Mouse (Mus musculus) thymus, postnatal 36 days (tissue): ENCODE results near the gene Stat2.
"Not testable (repeated sequence)": the region's sequence is repeated elsewhere in the genome, so short reads cannot be mapped to it uniquely, and the experiment has no call there.

Experiments
- DNase-seq, 2 experiments: peaks; one replicate each; pipeline ENCODE4 v3.0.0; 2022; ENCODE audit warnings: mixed read lengths in 2 of 2

Gene Stat2

DNA sequence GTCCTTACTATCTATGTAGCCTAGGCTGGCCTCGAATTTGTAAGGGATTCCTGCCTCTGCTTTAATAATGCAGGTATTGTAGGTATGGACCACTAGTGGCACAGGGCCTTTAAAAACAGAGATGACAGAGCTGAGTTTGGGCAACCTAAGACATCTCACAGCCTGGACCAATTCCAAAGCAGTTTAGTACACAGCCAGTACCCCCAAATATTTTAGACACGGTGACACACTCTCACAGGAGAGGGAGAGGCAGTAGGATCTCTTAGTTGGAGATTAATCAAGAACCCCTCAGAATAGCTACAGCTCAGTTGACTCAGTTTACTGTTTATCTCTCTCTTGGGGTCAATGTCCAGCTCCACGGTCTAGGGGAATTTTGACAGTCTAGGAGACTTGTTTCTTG lies 32.0 kb downstream of the Stat2 start:
- DNase-seq, result no peak

DNA sequence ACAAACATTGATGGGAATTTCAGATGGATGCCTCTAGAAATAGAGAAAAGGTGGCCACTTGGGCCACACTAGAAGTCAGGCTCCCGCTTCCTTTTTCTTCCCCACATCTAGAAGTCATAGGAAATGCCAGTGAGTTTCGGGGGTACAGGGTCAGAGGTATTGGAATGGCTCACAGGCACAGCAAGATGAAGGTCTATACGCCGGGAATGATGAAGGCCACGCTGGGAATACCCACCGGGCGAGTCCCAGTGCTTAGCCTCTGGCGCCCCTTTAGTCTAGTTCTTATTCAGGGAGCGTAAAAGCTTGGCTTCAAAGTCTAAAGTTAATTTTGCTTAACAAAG lies 32.4 kb downstream of the Stat2 start:
- no peak for DNase-seq

DNA sequence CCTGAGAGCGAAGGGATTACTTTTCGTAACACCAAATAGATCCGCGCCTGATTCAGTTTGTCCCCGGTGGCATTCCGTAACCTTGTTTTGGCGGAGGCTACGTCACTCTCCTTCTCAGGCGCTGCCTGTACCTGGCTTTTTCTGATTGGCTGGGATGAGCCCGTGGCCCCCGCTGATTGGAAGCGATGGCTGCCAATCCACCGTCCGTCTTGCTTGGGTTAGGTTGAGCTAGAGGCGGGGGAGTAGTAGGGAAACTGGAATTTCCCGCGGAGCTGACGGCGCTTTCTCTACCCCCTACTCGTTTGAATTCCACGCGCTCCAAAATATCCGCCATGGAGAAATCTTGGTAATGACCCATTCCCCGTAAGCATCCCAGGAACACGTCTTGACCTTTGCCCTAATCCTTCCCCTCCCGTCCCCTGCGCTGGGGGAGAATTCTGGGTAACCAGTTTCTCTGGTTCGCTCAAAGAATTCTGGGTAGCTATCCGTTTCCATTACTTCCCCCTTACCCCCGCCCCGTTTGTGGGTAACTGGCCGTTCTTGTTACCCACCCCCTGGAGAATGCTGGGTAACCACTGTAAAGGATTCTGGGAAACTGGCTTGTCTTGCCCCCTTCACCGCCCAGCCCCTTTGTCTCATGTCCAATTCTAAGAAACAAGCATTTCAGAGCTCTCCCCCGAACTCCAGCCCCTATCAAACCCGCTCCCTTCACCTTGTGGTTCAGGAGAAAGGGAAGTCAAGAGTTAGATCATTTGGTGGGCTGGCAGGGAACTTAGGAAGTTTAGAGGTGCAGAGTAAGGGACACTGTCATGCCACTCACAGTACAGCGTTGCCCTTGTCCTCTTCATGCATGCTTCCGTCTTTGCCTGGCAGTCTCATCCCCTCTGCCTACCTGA lies 33.0 kb downstream of the Stat2 start, which contains the start of gene Pan2:
Pan2 (plus strand) TSS at position 210 of the 896 bp plus-strand sequence.
- DNase-seq, result peak; percentile 100

DNA sequence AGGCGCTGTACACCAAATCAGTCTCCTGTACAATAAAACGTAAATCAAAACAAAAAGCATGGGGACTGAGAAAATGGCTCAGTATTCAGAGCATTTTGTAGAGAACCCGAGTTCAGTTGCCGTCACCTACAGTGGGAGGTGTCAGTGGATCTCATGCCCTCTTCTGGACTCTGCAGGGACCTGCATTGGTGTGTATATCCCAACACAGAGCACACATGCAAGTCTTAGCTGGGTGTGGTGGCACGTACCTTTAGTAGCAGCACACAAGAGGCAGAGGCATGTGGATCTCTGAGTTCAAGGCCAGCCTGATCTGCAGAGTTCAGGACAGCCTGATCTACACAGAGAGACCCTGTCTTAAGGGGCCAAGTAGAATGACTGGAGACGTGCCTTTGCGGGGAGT lies 39.3 kb downstream of the Stat2 start:
- DNase-seq, result no peak

DNA sequence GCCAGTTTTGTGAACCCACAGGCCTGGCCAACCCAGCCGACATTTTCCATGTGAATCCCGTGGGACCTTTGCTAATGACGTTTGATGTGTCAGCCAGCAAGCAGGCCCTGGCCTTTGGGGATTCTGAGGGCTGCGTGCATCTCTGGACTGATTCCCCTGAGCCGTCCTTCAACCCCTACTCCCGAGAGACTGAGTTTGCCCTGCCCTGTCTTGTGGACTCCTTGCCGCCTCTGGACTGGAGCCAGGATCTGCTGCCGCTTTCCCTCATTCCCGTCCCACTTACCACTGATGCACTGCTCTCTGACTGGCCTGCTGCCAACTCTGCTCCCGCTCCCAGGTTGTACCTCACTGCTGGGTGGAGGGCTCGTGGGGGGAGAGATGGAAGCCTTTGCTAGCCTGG lies 39.8 kb downstream of the Stat2 start:
- no peak for DNase-seq

DNA sequence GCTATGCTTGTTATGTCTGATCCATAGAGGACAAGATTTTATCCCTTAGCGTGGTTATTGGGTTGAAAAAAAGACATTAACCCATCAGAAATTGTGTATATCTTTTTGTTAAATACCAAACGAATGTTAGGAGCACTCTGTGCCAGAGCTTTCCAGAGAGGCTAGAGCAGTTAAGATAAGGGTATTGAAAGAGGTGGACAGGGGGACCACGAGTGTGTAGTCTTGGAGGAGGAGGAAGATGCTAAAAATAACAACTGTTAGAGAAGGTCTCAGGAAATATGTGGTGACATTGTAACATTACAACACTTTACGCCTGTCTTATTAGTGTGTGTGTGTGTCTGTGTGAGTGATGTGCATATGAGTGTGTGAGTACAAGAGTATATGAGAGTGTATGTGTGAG lies 40.5 kb downstream of the Stat2 start:
- DNase-seq, result no peak

DNA sequence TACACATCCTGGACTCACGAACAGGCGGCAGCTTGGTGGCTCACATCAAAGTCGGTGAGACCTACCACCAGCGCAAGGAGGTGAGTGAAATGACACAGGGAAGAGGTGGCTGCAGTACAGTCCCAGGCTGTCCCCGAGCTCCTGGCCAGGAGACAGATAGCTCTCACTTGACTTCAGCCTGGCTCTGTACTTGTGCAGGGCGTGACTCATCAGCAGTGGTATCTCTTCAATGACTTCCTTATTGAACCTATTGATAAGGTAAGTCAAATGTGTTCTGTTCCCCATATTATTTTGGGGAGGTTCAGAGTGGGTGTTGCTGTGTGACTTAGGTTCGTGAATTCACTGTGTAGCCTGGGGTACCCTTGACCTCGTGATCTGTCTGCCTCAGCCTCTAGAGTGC lies 45.2 kb downstream of the Stat2 start:
- DNase-seq, result no peak

DNA sequence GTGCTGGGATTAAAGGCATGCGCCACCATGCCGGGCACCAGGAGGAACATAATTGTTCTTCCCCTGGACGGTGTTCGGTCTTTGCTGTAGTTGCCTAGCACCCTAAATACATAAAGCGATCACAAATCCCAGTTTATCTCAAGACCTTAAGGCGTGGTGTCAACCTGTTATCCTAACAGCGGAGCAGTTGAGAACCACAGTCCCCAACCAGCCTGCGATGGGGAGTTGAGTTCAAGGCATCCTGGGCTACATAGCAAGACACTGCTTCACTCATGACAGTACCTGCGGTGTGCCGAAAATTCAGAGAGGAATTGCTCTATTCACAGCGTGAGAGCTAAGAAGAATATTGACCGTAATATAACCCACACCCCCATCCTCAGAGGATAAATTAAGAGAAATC lies 51.3 kb downstream of the Stat2 start:
- no peak for DNase-seq

DNA sequence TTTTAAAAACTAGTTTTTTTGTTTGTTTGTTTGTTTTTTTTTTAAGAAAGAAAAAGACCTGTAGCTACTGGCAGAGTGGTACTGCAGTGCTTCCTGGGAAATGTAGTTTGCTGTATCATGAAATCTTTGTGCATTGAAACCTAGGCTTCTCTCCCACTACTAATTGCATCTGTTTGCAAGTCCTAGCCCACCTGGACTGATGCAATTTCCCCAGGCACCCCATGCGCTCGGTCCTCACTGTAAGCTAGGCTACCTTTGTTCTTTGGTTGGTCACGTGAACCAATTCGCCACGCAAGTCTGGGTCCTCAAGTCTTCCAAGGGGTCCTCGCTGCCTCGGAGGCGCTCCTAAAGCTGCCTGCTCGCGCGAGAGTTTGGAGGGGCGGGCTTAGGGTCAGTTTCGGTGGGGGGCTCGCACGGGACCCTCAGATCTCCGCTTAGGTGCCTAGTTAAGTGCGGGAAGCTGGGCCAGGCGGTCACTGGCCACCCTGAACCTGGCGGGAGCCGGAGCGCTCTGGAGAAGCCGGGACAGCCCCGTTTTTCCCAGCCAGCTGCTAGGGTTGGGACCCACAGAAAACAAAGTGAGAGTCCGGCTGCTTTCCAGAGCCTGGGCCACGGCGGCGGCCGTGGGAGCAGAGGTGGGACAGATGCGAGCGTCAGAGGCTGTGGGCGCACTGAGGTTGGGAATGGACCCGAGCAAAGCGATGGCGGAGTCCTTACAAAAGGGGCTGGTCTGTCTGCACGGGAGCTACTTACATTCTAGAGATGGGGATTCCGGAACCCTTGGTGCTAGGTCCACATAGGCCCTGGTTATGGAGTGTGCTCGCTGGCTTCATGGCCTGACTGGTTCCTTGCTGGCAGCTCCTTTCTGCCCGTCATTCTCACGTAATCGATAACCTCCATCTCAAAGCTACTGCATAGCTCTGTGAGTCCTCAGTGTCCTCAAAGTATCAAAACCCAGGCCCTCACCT lies 52.1 kb downstream of the Stat2 start, which contains the start of gene Cnpy2:
Cnpy2 (plus strand) TSS at position 319 of the 968 bp plus-strand sequence.
- peak; percentile 78 to 84 for DNase-seq

DNA sequence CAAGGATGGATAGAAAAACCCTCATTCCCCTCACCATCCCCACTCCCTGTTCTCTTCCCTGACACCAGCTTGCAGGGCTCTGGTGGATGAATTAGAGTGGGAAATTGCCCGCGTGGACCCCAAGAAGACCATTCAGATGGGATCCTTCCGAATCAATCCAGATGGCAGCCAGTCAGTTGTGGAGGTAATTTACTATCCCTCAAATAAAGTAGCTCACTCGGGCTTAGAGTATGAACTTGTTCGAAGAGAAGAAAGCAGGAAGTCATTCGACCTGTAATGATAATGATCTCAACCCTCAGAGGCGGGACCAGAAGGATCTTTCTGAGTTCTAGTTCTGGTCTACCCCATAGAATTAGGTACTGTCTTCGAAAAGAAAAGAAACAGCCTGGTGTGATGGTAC lies 53.2 kb downstream of the Stat2 start:
- DNase-seq, result peak in 1 of 2 experiments; percentile 6

DNA sequence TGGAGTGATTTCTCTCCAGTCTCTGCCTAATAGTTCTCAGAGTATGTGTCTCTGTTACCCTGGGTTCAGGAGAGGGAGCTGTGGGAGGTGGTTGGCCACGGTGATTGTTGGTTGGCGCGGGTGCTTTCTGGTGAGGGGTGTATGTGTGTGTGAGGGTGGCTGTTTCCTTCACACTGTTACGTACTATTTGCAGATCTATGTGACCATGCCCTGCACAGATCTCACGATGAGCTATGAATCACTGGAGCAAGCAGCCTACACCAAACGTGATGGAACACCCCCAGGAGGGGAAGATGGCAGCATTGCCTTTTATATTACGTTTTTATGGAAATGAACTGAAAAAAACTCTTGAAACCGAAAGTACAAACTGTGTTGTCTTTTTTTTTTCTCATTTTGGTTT lies 56.5 kb downstream of the Stat2 start:
- no peak for DNase-seq

DNA sequence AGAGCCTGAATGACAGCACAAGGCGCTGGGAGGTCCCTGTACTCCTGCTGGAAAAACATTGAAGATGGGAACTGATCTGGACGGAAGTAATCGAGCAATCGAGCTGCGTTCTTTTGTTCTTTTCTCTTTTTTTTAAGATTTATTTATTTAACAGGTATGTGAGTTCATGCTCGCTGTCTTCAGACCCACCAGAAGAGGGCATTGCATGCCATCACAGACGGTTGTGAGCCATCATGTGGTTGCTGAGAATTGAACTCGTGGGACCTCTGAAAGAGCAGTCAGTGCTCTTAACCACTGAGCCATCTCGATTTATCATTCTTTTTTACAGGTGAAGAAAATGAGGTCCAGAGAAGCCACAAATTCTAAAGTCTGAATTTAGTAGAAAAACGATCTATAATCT lies 57.3 kb downstream of the Stat2 start:
- DNase-seq, result no peak

DNA sequence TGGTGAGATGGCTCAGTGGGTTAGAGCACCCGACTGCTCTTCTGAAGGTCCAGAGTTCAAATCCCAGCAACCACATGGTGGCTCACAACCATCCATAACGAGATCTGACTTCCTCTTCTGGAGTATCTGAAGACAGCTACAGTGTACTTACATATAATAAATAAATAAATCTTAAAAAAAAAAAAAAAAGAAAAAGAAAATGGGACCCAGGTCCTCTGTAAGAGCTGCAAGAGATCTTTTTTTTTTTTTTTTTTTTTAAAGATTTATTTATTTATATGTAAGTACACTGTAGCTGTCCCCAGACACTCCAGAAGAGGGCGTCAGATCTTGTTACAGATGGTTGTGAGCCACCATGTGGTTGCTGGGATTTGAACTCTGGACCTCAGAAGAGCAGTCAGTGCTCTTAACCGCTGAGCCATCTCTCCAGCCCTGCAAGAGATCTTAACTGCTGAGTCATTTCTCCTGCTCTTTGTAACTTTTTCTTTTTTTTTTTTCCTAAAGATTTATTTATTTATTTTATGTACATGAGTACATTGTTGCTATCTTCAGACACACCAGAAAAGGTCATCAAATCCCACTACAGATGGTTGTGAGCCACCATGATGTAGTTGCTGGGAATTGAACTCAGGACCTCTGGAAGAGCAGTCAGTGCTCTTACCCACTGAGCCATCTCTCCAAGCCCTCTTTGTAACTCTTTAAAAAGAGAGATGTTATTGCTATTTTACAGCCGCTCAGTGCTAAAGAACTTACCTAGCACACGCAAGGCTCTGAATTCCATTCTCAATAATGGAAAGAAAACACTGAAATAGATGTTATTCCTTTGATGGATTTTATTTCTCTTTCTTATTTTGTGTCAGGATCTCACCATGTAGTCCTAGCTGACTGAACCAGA lies 62.2 kb downstream of the Stat2 start:
- DNase-seq, result not testable (repeated sequence)

DNA sequence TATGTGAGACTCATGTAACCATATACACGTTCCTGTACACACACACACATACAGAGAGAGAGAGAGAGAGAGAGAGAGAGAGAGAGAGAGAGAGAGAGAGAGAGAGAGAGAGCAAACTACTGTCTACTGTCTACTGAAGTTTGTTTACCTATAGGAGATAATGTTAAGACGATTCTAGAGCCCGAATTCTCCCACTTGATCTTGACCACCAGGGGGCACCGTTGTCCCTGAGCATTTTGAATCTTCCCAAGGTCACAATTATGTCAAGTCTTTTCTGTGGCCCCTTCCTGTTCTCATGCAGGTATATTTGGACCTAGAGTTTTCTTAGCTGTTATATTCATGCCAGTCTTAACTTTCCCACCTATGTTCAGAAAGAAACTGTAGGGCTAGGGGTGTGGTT lies 65.2 kb downstream of the Stat2 start:
- peak; percentile 78 to 82 for DNase-seq

DNA sequence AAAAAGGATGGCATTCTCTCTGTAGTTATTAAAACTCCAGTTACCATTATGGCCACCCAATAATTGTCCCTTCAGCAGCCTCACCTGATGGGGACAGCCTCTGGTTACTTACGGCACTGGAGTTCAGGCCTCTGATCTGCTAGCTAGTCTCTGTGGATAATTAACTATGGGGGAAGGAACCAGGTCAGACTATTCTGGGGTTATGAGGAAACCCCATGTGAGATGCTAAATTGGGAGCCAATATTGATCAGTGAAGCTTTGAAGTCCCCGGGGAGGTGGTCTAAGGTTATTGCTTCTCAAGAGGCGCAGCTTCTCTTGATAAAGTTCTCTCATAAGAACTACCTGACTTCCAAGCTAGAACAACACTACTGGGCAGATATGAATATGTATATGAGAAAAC lies 65.8 kb downstream of the Stat2 start:
- DNase-seq, result no peak

DNA sequence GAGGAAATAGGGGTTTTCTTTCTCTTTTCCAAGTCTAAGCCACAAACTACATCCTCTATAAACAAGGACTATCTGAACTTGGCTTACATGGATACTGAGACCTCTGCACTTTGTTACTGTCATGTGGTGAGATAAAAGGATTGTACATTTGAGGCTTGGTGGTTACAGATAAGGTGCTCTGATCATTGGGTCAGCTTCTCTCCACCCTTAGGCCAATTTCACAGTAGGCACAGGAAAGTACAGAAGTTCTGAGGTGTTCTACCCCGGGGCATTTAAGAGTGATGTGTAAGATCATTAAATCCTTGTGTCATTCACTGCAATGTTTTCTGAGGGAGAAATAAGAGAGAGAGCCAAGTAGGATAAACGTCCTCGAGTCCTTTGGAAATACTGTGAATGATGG lies 66.2 kb downstream of the Stat2 start:
- DNase-seq, result no peak

DNA sequence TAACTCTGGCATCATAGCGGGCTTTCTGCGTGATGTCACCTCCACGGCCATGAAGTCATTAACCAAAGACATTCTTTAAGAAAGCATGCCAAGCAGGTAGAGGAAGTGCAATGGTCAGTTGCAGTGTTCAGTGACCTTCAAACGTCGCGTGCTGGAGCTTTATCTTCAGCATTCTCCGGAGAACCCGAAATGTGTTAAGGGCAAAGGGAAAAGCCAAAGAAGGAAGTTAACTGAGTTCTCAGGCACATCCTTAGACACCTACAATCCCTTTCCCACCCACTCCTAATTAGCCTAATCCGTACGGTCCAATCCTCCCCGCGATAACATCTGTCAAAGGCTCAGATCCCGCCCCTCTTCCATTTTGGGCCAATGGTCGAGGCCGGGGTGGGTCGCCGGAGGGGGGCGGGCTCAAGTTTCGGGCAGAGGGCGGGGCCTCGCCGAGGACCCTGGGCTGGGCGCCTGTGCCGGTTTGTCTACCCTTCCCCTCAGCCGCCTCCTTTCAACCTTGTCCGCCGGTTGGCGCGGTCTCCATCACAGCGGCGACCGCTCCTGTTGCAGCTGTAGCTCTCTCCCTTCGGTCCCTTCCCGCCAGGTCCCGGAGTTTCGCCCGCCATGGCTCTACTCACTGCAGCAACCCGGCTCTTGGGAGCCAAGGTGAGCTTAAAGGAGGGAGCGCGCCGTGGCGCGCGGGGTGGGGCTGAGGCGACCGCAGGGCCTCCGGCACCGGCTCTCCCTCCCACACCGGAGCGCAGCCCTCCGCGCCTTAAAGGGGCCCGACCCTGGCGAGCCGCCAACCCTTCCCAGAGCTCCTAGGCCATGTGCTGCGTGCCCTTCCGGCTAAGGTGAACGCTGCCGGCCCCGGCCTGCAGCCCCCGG lies 67.2 kb downstream of the Stat2 start, which contains the start of gene Cs:
Cs (plus strand) TSS at position 429 of the 876 bp plus-strand sequence.
- DNase-seq, result peak; percentile 97

DNA sequence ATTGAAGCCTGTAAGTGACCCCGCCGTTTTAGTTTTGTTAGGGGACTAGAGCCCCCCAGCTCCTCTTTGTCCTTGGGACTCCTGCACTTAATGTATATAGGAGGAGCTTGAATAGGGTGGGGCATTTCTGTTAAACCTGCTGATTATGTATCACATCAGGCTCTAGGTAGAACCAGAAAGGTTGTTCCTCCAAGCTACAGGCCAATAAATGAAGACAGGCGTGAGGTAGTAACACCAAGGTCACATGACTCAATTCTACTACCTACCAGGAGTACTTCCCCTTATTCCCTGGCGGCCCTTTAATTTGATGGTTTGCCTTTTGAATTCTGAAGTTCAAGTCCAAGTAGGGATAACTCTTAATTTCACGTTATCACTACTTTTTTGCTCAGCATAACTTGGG lies 68.1 kb downstream of the Stat2 start:
- DNase-seq, result no peak

DNA sequence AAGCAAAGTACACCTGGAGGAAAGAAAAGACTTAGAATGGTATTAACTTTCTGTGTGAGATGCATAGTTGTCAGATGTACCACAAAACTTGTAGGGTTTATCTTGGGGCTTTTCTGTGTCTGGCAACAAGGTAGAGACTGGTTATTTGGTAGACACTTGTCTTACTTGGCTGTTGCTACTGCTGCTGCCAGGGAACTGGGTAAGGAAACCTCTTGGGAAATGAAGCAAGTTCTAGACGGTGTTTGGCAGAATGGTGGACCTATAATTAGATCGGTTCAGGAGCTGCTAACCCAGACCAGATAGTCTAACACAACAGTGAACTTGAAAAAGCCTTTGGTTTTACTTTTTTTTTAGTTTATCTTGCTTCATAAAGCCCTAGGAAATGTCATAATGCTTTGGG lies 68.6 kb downstream of the Stat2 start:
- no peak for DNase-seq

DNA sequence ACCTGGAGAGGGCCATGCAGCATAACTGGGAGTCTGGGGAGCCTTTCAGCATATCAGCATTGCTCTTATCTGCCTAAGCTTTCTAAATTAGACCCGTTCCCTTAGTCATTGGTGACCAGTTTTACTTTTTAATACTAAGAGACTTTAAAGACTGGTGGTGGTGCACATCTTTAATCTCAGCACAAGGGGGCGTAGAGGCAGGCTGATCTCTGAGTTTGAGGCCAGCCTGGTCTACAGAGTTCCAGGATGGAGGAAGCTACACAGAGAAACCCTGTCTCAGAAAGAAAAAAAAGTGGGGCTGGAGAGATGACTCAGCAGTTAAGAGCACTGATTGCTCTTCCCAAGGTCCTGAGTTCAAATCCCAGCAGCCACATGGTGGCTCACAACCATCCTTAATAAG lies 69.9 kb downstream of the Stat2 start:
- no peak for DNase-seq
